Mouse (Mus musculus): Measurements from ENCODE around the gene Dennd2c. TPM values are rescaled to one million over a fixed set of nuclear protein-coding genes. Genes with fewer than 3 reads are reported as not detected.
"Not testable (repeated sequence)": the region's sequence is repeated elsewhere in the genome, so short reads cannot be mapped to it uniquely, and the experiment has no call there.

Dennd2c gene
- polyA plus RNA-seq, 2 experiments from 2014 or later, result 1.4 to 1.6 TPM

DNA sequence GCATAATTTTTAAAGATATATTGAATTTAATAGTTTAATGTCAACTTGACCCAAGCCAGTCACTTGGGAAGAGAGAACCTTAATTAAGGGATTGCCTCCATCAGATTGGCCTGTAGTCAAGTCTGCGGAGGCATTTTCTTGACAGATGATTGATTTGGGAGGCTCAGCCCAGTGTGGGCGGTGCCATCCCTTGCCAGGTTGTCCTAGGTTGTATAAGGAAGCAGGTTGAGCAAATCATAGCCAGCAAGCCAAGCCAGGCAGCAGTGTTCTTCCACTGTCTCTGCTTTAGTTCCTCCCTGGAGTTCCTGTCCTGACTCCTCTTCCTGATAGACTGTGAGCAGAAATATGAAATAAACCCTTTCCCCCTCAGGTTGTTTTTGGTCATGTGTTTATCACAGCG is 21.2 kb downstream of the Dennd2c start:
- no peak for ATAC-seq

- no peak for ATAC-seq
These were observed 23.7 kb downstream of the Dennd2c start for GRCm38 (mm10) chr3:103126138-103126537.

DNA sequence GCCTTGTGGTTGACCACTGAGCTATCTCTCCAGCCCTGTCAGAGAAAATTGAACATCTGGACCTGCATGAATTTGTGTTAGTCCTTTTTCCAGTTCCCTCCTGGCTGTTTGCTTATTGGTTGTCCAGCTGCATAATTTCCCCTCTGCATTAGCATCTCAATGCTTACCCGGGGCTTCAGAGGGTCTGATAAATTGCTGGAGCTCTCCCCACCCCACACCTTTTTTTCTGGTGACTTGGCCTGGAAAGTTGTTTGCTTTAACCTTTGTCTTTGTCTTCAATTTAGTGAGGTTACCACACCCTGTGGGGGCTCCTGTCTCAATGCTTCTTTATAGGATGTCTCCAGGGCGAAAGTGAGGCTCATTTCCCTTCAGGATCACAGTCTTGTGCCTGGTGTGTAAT is 24.8 kb downstream of the Dennd2c start:
- no peak for ATAC-seq

- no peak for ATAC-seq
These were observed 25.3 kb downstream of the Dennd2c start for GRCm38 (mm10) chr3:103127721-103128120.

DNA sequence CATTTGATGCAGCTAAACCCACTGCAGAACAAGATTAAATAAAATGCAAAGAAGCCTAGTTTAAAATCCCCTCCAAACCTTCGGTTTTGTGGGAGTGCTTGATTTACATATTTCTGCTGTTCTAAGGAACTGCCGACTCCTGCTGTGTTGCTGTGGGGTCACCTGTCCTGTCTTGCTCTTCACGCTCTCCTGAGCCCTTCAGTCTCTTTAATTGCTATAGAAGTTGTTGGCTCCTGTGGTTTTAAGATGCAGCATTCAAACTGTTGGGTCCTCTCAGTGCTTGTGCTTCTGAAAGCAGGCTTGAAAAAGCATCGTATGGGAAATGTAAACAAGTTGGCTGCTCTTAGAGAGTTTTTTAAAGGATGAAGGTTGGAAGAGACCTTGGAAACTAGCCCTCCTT is 25.8 kb downstream of the Dennd2c start:
- no peak for ATAC-seq

DNA sequence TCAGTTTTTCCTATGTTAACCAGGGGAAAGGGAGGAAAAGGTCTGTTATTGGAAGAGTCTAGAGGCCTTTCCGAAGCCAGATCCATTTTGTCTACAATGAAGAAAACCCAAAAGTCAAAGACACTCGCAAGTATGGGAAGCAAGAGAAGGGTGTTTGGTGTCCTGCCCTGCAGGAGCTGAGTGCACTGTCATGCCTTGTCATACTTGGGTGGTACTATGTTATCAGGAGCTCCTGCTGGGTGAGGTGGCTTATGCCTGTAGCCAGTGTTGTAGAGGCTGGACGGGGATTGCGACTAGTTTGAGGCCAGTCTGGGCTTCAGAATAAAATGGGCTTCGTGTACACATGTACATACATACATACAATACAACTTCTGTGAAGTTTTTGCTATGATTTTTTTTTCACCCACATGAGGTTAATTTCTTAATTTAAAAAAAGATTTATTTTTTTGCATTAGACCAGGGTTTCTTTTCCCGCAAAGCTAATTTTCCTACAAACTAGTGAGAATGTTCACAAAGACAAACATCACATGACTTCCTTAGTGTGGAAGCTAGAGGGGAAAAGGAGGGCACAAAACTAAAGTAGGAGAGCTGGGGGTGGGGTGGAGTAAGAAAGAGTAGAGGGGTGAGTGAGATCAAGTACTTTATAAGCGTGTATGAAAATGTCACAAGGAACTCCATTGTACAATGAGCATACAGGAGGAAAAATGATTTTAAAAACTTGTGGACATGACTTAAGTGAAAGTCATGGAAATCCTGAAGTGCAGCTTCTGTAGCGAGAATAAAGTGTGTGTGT is 27.2 kb downstream of the Dennd2c start:
- no peak for ATAC-seq

DNA sequence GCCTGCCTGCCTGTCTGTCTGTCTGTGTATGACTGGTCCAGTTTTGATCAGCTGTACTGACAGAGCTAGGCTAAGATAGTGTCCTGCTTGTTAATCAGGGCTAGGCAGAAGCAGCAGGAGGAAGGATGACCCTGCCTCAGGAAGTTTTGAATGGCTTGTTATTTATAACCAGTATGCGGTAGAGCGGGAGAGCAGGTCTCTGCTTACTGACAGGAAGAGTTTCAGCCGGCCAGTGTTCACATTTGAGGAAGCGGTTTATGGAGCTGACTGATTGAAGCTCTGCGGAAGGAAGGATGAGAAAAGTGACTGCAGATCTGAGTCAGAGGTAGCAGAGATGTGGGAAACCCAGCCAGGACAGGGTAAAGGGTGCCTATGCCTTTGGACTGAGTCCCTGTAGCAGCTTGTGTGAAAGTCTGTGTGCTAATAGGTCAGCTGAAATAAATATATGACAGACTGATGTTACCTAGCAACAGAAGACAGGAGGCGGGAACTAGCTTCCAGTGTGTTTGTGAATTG is 27.9 kb downstream of the Dennd2c start:
- no peak for ATAC-seq

DNA sequence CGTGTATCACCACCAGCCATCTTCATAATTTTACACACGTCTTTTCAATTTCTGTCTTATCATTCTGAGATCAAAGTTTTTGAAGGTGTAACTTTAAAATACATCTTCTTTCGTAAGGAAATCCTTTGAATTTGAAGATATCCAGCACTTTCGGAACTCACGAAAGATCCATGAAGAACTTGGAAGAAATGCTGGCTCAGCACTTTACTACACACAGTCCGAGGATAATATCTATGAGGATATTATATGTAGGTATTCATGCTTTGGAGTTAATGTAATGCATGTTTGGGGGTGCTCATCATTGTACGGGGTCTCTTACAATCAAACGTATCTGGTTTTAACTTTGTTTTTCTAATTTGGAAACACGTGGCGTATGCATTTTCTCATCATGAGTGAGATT is 30.7 kb downstream of the Dennd2c start:
- no peak for ATAC-seq

- ATAC-seq, result no peak
These were observed 34.1 kb downstream of the Dennd2c start for GRCm38 (mm10) chr3:103136414-103137077.

DNA sequence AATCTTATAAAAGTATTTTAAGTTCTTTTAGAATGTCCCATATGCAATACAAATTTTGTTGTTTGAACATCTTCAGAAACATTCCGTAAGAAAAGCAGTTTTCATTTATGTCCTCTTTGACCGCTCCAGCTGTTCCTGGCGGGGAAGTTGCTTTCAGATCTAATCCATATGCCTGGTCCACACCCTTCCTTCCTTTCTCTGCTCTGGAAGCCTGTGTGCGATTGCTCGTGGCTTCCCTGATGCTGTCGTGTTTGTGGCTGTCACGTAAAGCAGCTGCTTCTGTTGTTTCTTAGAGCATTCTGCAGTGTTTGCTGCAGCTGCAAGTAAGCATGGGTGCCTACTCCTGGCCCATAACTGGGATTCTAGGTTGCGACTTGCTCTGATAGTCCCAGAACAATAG is 36.6 kb downstream of the Dennd2c start:
- no peak for ATAC-seq

DNA sequence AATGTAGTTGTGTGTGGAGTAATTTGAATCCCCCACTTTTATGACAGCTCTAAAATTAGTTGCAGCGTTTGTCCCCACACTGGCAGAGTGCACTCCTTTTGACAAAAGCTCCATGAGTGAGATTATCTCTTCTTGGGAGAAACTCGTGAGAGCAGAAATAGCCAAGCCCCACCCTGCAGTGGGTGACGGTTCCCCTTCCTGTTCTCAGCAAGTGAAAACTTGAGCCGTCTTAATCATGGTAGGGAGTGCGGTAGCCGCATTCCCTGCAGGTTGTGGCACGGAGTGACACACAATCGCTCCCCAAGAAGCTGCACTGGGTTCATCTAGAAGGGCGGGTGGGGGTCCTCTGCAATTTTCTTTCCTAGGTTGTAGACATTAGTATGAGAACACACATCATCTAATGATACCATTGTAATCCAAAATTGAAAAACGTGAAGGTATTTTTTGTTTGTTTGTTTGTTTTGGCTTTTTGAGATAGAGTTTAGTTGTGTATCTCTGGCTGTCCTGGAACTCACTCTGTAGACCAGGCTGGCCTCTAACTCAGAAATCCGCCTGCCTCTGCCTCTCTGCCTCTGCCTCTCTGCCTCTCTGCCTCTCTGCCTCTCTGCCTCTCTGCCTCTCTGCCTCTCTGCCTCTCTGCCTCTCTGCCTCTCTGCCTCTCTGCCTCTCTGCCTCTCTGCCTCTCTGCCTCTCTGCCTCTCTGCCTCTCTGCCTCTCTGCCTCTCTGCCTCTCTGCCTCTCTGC is 37.9 kb downstream of the Dennd2c start:
- ATAC-seq, result not testable (repeated sequence)

GRCm38 (mm10) chr3:103141287-103141686 is 38.9 kb downstream of the Dennd2c start:
- no peak for ATAC-seq

DNA sequence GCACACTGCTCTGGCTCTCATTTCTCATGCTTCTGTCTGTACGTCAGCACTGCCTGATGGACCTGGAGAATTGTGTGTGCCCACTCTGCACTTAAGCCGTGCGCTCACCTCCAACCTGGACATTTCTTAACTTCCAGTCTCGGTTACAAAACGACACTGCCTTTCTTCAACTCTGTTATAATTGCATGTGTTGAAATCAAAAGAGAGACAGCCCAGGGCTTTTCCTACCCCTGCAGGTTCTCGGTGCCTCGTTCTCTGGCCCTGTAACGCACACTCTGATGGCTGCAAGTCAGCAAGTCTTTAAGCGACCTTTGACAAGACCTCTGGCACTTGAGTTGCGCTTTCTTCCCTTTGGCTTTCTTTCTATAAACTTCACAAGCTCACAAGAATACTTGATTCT is 40.0 kb downstream of the Dennd2c start:
- ATAC-seq, result no peak

- no peak for ATAC-seq
These were observed 42.9 kb downstream of the Dennd2c start for GRCm38 (mm10) chr3:103145336-103145735.

- no peak for ATAC-seq
These were observed 43.4 kb downstream of the Dennd2c start for GRCm38 (mm10) chr3:103145791-103146190.

- no peak for ATAC-seq
These were observed 44.1 kb downstream of the Dennd2c start for GRCm38 (mm10) chr3:103146330-103147166.

GRCm38 (mm10) chr3:103147775-103148174 is 45.4 kb downstream of the Dennd2c start:
- no peak for ATAC-seq

GRCm38 (mm10) chr3:103148941-103149340 is 46.5 kb downstream of the Dennd2c start:
- no peak for ATAC-seq

DNA sequence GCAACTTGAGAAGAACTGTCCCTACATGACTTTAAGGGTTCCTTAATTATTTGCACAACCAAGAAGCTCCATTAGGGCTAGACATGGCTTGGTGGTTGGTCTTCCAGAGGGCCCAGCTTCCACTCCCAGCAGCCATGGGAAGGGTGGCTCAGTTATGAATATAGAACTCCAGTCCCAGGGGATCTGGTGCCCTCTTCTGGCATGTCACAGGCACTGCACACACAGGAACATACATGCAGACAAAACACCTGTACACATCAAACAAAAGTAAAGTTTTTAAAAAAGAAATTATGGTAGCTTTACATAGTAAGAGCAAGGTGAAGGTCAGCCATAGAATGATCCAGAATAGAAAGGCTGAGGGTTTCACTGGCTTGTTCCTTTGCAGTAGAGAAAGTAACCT is 51.4 kb downstream of the Dennd2c start:
- ATAC-seq, result no peak

DNA sequence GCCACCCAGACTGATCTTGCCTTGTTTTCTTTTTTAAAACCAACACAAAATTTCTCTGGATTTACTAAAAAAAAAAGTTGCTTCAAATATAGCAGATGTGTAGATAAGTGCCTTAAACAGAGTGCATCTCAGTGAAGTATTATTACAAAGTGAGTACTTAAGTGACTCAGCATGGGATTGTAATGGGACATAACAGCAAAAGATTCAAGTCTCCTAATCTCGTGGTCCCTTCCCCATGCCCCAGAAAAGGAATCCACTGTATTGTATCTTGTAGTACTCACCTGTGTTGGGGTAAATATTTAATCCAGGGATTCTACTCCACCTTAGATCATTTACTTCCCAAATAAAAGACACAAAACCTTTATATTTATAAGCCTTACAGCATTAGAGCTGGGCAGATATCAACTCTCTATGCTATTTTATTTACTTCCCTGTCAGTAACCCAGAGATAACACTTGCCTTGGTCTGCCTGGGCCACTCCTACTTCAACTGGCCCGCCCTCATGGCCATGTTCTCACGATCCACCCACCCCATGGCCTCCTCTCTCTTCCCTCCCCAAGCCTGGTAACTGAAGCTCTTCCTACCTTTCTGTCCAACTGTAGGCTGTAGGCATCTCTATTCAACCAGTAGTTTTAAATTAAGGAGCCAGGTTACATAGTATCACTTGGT is 57.0 kb downstream of the Dennd2c start:
- no peak for ATAC-seq

- peak; percentile 42 for ATAC-seq
These were observed 67.4 kb downstream of the Dennd2c start for GRCm38 (mm10) chr3:103169771-103170170.

All from CD4-positive, CD25-positive, alpha-beta regulatory T cell, adult 4 months (primary cell).